Mouse (Mus musculus): ENCODE data around the gene Grin2a. TPM values are rescaled to one million over a fixed set of nuclear protein-coding genes. Genes with fewer than 3 reads are reported as not detected.
A peak's percentile ranks its signal among the peaks of the same experiment; 100 is the strongest.

Gene Grin2a
- polyA plus RNA-seq, 1 experiment from 2014 or later: not detected

- ATAC-seq: no peak
- no peak for TF ChIP-seq CTCF (IDR thresholded peaks at IDR 0.05; ENCODE audit: low read depth)
- no peak for TF ChIP-seq EP300 (IDR thresholded peaks at IDR 0.05; ENCODE audit: low read depth)
- H3K4me3 ChIP-seq (ENCODE audit: low read depth, low read length): no peak overlapping the region
- no peak for DNase-seq
- no peaks in the 10 kb centered on the region for H3K9me3 ChIP-seq (ENCODE audit: low read length)
- H3K9ac ChIP-seq (replicated peaks): no peak overlapping the region
- 67% methylated on average over 2 of the region's 2 CpGs for WGBS (ENCODE audit: insufficient replicate concordance)
- H3K4me2 ChIP-seq (ENCODE audit: low read depth, low read length): no peak overlapping the region
- H3K36me3 ChIP-seq (replicated peaks; ENCODE audit: insufficient read depth, low read length): no peaks in the 10 kb centered on the region
- no peaks in the 10 kb centered on the region for H3K4me1 ChIP-seq (ENCODE audit: insufficient read depth)
- no peaks in the 10 kb centered on the region for H3K27me3 ChIP-seq (ENCODE audit: insufficient read depth, low read length)
- H3K27ac ChIP-seq (ENCODE audit: low read depth): no peak overlapping the region
Measured at GRCm38 (mm10) chr16:9764086-9764485, 231.3 kb downstream of the Grin2a start.

GRCm38 (mm10) chr16:9760347-9760746, 235.0 kb downstream of the Grin2a start:
- WGBS (ENCODE audit: insufficient replicate concordance): 88% methylated on average over 2 of the region's 2 CpGs
- no peaks in the 10 kb centered on the region for H3K27me3 ChIP-seq (ENCODE audit: insufficient read depth, low read length)
- no peaks in the 10 kb centered on the region for H3K9me3 ChIP-seq (ENCODE audit: low read length)
- DNase-seq (no peak), ATAC-seq (no peak)
- no peaks in the 10 kb centered on the region for H3K4me1 ChIP-seq (ENCODE audit: insufficient read depth)
- H3K4me2 ChIP-seq (ENCODE audit: low read depth, low read length): no peak overlapping the region
- H3K27ac ChIP-seq (ENCODE audit: low read depth): no peak overlapping the region
- no peak overlapping the region for H3K9ac ChIP-seq (replicated peaks)
- no peaks in the 10 kb centered on the region for H3K36me3 ChIP-seq (replicated peaks; ENCODE audit: insufficient read depth, low read length)
- no peak overlapping the region for H3K4me3 ChIP-seq (ENCODE audit: low read depth, low read length)
- TF ChIP-seq CTCF (IDR thresholded peaks at IDR 0.05; ENCODE audit: low read depth) (no peak), EP300 (IDR thresholded peaks at IDR 0.05; ENCODE audit: low read depth) (no peak)

- H3K9ac ChIP-seq (replicated peaks): no peak overlapping the region
- H3K36me3 ChIP-seq (replicated peaks; ENCODE audit: insufficient read depth, low read length): no peaks in the 10 kb centered on the region
- H3K4me1 ChIP-seq (ENCODE audit: insufficient read depth): no peaks in the 10 kb centered on the region
- no peak for ATAC-seq
- H3K4me2 ChIP-seq (ENCODE audit: low read depth, low read length): no peak overlapping the region
- DNase-seq: no peak
- 85% methylated on average over 8 of the region's 8 CpGs for WGBS (ENCODE audit: insufficient replicate concordance)
- no peak for TF ChIP-seq EP300 (IDR thresholded peaks at IDR 0.05; ENCODE audit: low read depth)
- TF ChIP-seq CTCF (IDR thresholded peaks at IDR 0.05; ENCODE audit: low read depth): no peak
- no peak overlapping the region for H3K27ac ChIP-seq (ENCODE audit: low read depth)
- H3K9me3 ChIP-seq (ENCODE audit: low read length): no peaks in the 10 kb centered on the region
- no peak overlapping the region for H3K4me3 ChIP-seq (ENCODE audit: low read depth, low read length)
- H3K27me3 ChIP-seq (ENCODE audit: insufficient read depth, low read length): no peaks in the 10 kb centered on the region
Measured at GRCm38 (mm10) chr16:9756849-9757248, 238.5 kb downstream of the Grin2a start.

GRCm38 (mm10) chr16:9754061-9754460, 241.3 kb downstream of the Grin2a start:
- 77% methylated on average over 5 of the region's 5 CpGs for WGBS (ENCODE audit: insufficient replicate concordance)
- Histone ChIP-seq H3K4me2 (ENCODE audit: low read depth, low read length) (no peak overlapping the region), H3K4me3 (ENCODE audit: low read depth, low read length) (no peak overlapping the region), H3K27me3 (ENCODE audit: insufficient read depth, low read length) (no peaks in the 10 kb centered on the region), H3K4me1 (ENCODE audit: insufficient read depth) (no peaks in the 10 kb centered on the region), H3K36me3 (replicated peaks; ENCODE audit: insufficient read depth, low read length) (no peaks in the 10 kb centered on the region), H3K27ac (ENCODE audit: low read depth) (no peak overlapping the region), H3K9ac (replicated peaks) (no peak overlapping the region), H3K9me3 (ENCODE audit: low read length) (no peaks in the 10 kb centered on the region)
- ATAC-seq: no peak
- TF ChIP-seq EP300 (IDR thresholded peaks at IDR 0.05; ENCODE audit: low read depth) (no peak), CTCF (IDR thresholded peaks at IDR 0.05; ENCODE audit: low read depth) (no peak)
- DNase-seq: no peak

- TF ChIP-seq CTCF (IDR thresholded peaks at IDR 0.05; ENCODE audit: low read depth) (no peak), EP300 (IDR thresholded peaks at IDR 0.05; ENCODE audit: low read depth) (no peak)
- H3K27ac ChIP-seq (ENCODE audit: low read depth): no peak overlapping the region
- H3K9me3 ChIP-seq (ENCODE audit: low read length): no peaks in the 10 kb centered on the region
- 82% methylated on average over 9 of the region's 9 CpGs for WGBS (ENCODE audit: insufficient replicate concordance)
- no peak overlapping the region for H3K9ac ChIP-seq (replicated peaks)
- no peak for ATAC-seq
- no peak overlapping the region for H3K4me2 ChIP-seq (ENCODE audit: low read depth, low read length)
- no peak overlapping the region for H3K4me3 ChIP-seq (ENCODE audit: low read depth, low read length)
- no peaks in the 10 kb centered on the region for H3K36me3 ChIP-seq (replicated peaks; ENCODE audit: insufficient read depth, low read length)
- H3K27me3 ChIP-seq (ENCODE audit: insufficient read depth, low read length): no peaks in the 10 kb centered on the region
- no peaks in the 10 kb centered on the region for H3K4me1 ChIP-seq (ENCODE audit: insufficient read depth)
- DNase-seq: no peak
Measured at GRCm38 (mm10) chr16:9753045-9753444, 242.3 kb downstream of the Grin2a start.

GRCm38 (mm10) chr16:9752600-9752999, 242.8 kb downstream of the Grin2a start:
- H3K9ac ChIP-seq (replicated peaks): no peak overlapping the region
- no peaks in the 10 kb centered on the region for H3K9me3 ChIP-seq (ENCODE audit: low read length)
- no peak overlapping the region for H3K27ac ChIP-seq (ENCODE audit: low read depth)
- no peaks in the 10 kb centered on the region for H3K36me3 ChIP-seq (replicated peaks; ENCODE audit: insufficient read depth, low read length)
- TF ChIP-seq CTCF (IDR thresholded peaks at IDR 0.05; ENCODE audit: low read depth) (no peak), EP300 (IDR thresholded peaks at IDR 0.05; ENCODE audit: low read depth) (no peak)
- no peaks in the 10 kb centered on the region for H3K4me1 ChIP-seq (ENCODE audit: insufficient read depth)
- ATAC-seq (no peak), DNase-seq (no peak)
- no peaks in the 10 kb centered on the region for H3K27me3 ChIP-seq (ENCODE audit: insufficient read depth, low read length)
- 79% methylated on average over 8 of the region's 8 CpGs for WGBS (ENCODE audit: insufficient replicate concordance)
- no peak overlapping the region for H3K4me2 ChIP-seq (ENCODE audit: low read depth, low read length)
- no peak overlapping the region for H3K4me3 ChIP-seq (ENCODE audit: low read depth, low read length)

- no peaks in the 10 kb centered on the region for H3K4me1 ChIP-seq (ENCODE audit: insufficient read depth)
- no peaks in the 10 kb centered on the region for H3K27me3 ChIP-seq (ENCODE audit: insufficient read depth, low read length)
- no peak overlapping the region for H3K4me2 ChIP-seq (ENCODE audit: low read depth, low read length)
- no peak for ATAC-seq
- no peak for DNase-seq
- H3K36me3 ChIP-seq (replicated peaks; ENCODE audit: insufficient read depth, low read length): no peaks in the 10 kb centered on the region
- H3K4me3 ChIP-seq (ENCODE audit: low read depth, low read length): no peak overlapping the region
- no peaks in the 10 kb centered on the region for H3K9me3 ChIP-seq (ENCODE audit: low read length)
- TF ChIP-seq CTCF (IDR thresholded peaks at IDR 0.05; ENCODE audit: low read depth) (peak; percentile 35), EP300 (IDR thresholded peaks at IDR 0.05; ENCODE audit: low read depth) (no peak)
- no peak overlapping the region for H3K27ac ChIP-seq (ENCODE audit: low read depth)
- no peak overlapping the region for H3K9ac ChIP-seq (replicated peaks)
- WGBS (ENCODE audit: insufficient replicate concordance): 71% methylated on average over 11 of the region's 11 CpGs
Measured at GRCm38 (mm10) chr16:9751045-9751569, 244.3 kb downstream of the Grin2a start.
